Mouse (Mus musculus): ENCODE measurements at regions not wholly inside any gene's neighbourhood (a gene's known extent, or its start where the extent isn't known, plus 50 kb on each side); places are given as distances from the start of the nearest gene placed in this dataset.

DNA sequence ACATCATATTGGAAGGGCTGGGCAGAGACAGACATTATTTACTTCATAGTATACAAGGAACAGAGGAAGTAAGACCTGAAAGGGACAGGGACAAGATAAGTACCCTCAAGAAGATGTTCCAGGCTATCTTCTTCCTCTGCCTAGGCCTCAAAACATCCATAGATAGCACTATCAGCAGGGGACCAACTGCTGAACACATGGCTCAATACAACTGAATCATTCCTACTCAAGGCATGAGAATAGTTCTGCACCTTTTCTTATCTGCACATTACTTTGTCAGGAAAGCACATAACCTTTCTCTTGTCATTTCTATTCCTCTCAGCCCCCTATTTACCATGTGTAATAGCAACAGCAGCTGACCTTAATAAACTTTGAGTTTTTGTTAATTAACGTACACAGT is 182.4 kb upstream of the Ufl1 start:
- Histone ChIP-seq H3K27me3 (ENCODE audit: insufficient read depth, low read length) (no peaks in the 10 kb centered on the region), H3K27ac (ENCODE audit: low read depth, low read length) (no peak overlapping the region), H3K36me3 (ENCODE audit: insufficient read depth, low read length) (no peaks in the 10 kb centered on the region), H3K4me2 (ENCODE audit: low read depth, low read length, poor library complexity, severe bottlenecking) (no peak overlapping the region), H3K9ac (replicated peaks; ENCODE audit: low read length, poor library complexity, severe bottlenecking) (no peak overlapping the region), H3K4me3 (ENCODE audit: low read depth, low read length) (no peak overlapping the region), H3K4me1 (ENCODE audit: insufficient read depth, low read length) (no peaks in the 10 kb centered on the region), H3K9me3 (ENCODE audit: low read length) (no peaks in the 10 kb centered on the region)
- no peak for ATAC-seq (ENCODE audit: low FRiP score)
- TF ChIP-seq CTCF (IDR thresholded peaks at IDR 0.05): no peak
- 73% methylated on average over 1 of the region's 1 CpGs for WGBS
- DNase-seq (ENCODE audit: low spot score): no peak

DNA sequence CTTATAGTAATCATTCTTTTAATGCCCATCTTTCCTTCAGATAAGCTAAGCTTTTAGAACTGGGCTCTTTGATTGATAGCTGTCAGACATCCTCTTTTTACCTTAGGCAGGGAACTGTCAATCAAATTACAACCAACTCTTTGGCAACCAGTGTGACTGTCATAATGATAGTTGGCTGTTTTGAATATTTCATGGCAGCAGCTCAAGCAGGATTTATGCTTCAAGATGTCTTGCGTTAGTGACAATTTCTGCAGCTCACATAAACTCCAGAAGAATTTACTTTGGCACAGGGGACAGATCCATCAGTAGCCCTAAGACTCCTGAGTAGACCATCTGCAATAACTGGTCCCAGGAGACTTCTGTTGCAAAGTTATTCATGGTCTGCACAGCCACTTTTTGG is 178.5 kb upstream of the Ufl1 start:
- Histone ChIP-seq H3K27me3 (ENCODE audit: insufficient read depth, low read length) (no peaks in the 10 kb centered on the region), H3K4me3 (ENCODE audit: low read depth, low read length) (no peak overlapping the region), H3K4me2 (ENCODE audit: low read depth, low read length, poor library complexity, severe bottlenecking) (no peak overlapping the region), H3K36me3 (ENCODE audit: insufficient read depth, low read length) (no peaks in the 10 kb centered on the region), H3K27ac (ENCODE audit: low read depth, low read length) (no peak overlapping the region), H3K9ac (replicated peaks; ENCODE audit: low read length, poor library complexity, severe bottlenecking) (no peak overlapping the region), H3K4me1 (ENCODE audit: insufficient read depth, low read length) (no peaks in the 10 kb centered on the region), H3K9me3 (ENCODE audit: low read length) (no peaks in the 10 kb centered on the region)
- ATAC-seq (ENCODE audit: low FRiP score): no peak
- no peak for TF ChIP-seq CTCF (IDR thresholded peaks at IDR 0.05)
- no peak for DNase-seq (ENCODE audit: low spot score)
- WGBS: 79% methylated on average over 1 of the region's 1 CpGs

DNA sequence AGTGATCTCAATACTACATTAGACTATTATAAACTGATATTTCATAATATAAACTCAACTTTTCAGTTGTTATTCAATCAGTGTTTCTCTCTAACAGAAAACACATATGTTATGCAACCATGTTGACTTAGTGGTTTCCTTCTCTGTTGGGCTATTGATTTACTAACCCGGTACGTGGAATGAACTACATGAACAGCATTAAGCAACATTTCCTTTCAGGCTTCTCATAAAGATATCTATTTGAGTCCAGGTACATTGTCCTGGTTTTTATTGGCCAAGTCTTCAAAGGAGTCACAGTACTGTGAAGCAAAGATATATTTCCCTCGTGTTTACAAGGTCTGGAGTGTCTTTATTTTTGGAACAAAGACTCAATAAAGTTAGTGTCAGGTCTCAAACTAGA is 173.1 kb upstream of the Ufl1 start:
- no peak overlapping the region for H3K4me3 ChIP-seq (ENCODE audit: low read depth, low read length)
- H3K27me3 ChIP-seq (ENCODE audit: insufficient read depth, low read length): no peaks in the 10 kb centered on the region
- DNase-seq (ENCODE audit: low spot score): no peak
- no peaks in the 10 kb centered on the region for H3K36me3 ChIP-seq (ENCODE audit: insufficient read depth, low read length)
- no peak overlapping the region for H3K4me2 ChIP-seq (ENCODE audit: low read depth, low read length, poor library complexity, severe bottlenecking)
- ATAC-seq (ENCODE audit: low FRiP score): no peak
- 81% methylated on average over 3 of the region's 3 CpGs for WGBS
- TF ChIP-seq CTCF (IDR thresholded peaks at IDR 0.05): no peak
- no peak overlapping the region for H3K27ac ChIP-seq (ENCODE audit: low read depth, low read length)
- no peaks in the 10 kb centered on the region for H3K9me3 ChIP-seq (ENCODE audit: low read length)
- H3K4me1 ChIP-seq (ENCODE audit: insufficient read depth, low read length): no peaks in the 10 kb centered on the region
- no peak overlapping the region for H3K9ac ChIP-seq (replicated peaks; ENCODE audit: low read length, poor library complexity, severe bottlenecking)

DNA sequence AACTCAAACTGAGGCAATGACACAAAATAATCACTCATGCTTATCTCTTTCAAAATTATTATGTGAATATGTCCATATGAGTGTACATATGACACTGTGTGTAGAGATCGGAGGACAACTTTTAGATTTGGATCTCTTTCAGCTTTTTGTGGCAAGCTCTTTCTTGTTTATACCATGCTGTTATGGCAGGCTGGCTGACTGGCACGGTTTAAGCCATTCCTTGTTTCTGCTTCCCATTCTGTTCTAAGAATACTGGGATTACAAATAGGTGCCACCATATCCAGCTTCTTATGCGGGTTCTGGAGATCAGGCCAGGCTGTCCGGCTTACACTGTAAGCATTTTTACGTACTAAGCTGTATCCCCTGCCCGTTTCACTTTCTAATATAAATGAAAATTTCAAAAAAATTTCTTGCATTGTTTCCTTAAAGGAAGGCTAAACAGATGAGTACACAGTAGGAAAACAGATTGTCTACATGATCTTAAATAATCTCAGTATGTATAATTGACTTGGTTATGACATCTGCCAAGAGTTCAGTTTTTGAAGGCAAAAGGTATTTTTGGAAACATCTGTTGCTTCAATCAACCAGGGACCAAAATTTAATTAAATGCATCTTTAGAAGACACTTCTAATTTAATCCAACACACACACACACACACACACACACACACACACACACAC is 171.6 kb upstream of the Ufl1 start:
- Histone ChIP-seq H3K9ac (replicated peaks; ENCODE audit: low read length, poor library complexity, severe bottlenecking) (no peak overlapping the region), H3K9me3 (ENCODE audit: low read length) (no peaks in the 10 kb centered on the region), H3K4me1 (ENCODE audit: insufficient read depth, low read length) (no peaks in the 10 kb centered on the region), H3K4me3 (ENCODE audit: low read depth, low read length) (no peak overlapping the region), H3K27me3 (ENCODE audit: insufficient read depth, low read length) (no peaks in the 10 kb centered on the region), H3K36me3 (ENCODE audit: insufficient read depth, low read length) (no peaks in the 10 kb centered on the region), H3K4me2 (ENCODE audit: low read depth, low read length, poor library complexity, severe bottlenecking) (no peak overlapping the region), H3K27ac (ENCODE audit: low read depth, low read length) (no peak overlapping the region)
- WGBS: 88% methylated on average over 6 of the region's 6 CpGs
- no peak for ATAC-seq (ENCODE audit: low FRiP score)
- no peak for DNase-seq (ENCODE audit: low spot score)
- TF ChIP-seq CTCF (IDR thresholded peaks at IDR 0.05): no peak

DNA sequence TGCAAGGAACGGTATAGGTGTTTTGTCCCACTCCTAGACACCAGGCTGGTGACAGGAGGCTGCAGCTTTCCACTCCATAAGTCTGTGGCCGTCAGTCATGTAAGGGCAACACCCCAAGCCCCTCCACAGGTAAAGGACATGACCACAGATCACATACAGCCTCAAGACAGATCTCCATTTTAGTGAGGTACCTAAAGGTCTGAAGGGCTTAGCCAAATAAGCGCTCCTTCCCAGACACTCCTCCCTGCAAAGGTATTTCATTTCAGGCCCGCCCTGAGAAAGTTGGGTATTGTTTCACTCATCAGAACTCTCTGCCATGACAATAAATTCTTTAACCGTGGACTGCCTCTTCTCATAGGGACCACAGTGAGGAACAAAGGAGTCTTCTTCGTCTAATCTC is 170.2 kb upstream of the Ufl1 start:
- TF ChIP-seq CTCF (IDR thresholded peaks at IDR 0.05): no peak
- no peaks in the 10 kb centered on the region for H3K36me3 ChIP-seq (ENCODE audit: insufficient read depth, low read length)
- H3K27me3 ChIP-seq (ENCODE audit: insufficient read depth, low read length): no peaks in the 10 kb centered on the region
- H3K9ac ChIP-seq (replicated peaks; ENCODE audit: low read length, poor library complexity, severe bottlenecking): no peak overlapping the region
- WGBS: 75% methylated on average over 6 of the region's 6 CpGs
- ATAC-seq (ENCODE audit: low FRiP score) (no peak), DNase-seq (ENCODE audit: low spot score) (no peak)
- no peak overlapping the region for H3K27ac ChIP-seq (ENCODE audit: low read depth, low read length)
- H3K4me3 ChIP-seq (ENCODE audit: low read depth, low read length): no peak overlapping the region
- no peaks in the 10 kb centered on the region for H3K9me3 ChIP-seq (ENCODE audit: low read length)
- H3K4me1 ChIP-seq (ENCODE audit: insufficient read depth, low read length): no peaks in the 10 kb centered on the region
- H3K4me2 ChIP-seq (ENCODE audit: low read depth, low read length, poor library complexity, severe bottlenecking): no peak overlapping the region

DNA sequence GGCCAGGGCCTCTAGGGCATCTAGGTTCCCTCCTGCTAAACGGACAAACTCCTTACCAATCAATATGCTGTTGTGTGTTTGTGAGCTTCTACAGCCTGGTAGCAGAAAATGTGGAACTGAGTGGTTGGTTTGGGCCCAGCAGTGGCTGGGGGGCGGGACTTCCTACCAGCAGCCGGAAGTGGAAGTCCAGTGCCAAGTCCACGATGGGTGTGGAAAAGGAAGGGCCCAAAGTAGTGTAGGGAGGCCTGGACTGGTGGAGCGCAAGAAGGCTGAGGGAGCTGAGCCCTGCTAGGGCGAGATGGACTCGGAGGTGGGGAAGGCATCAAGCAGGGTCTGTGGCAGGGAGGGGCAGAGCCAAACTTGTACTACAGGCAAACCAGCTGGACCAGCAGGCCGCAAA is 150.6 kb upstream of the Ufl1 start:
- Histone ChIP-seq H3K27ac (ENCODE audit: low read depth, low read length) (no peak overlapping the region), H3K4me2 (ENCODE audit: low read depth, low read length, poor library complexity, severe bottlenecking) (no peak overlapping the region), H3K4me3 (ENCODE audit: low read depth, low read length) (no peak overlapping the region), H3K4me1 (ENCODE audit: insufficient read depth, low read length) (no peaks in the 10 kb centered on the region), H3K27me3 (ENCODE audit: insufficient read depth, low read length) (no peaks in the 10 kb centered on the region), H3K9me3 (ENCODE audit: low read length) (no peaks in the 10 kb centered on the region), H3K36me3 (ENCODE audit: insufficient read depth, low read length) (no peaks in the 10 kb centered on the region), H3K9ac (replicated peaks; ENCODE audit: low read length, poor library complexity, severe bottlenecking) (no peak overlapping the region)
- DNase-seq (ENCODE audit: low spot score) (no peak), ATAC-seq (ENCODE audit: low FRiP score) (no peak)
- 91% methylated on average over 8 of the region's 8 CpGs for WGBS
- TF ChIP-seq CTCF (IDR thresholded peaks at IDR 0.05): no peak
